Mouse (Mus musculus) brain, embryonic 18.5 days (tissue): Measurements from ENCODE around the gene Mest.

Experiments
- DNase-seq: peaks from one replicate; pipeline ENCODE4 v3.0.0-alpha.2; 2012; ENCODE audit warnings: low read depth, low spot score

The Mest gene

GRCm38 (mm10) chr6:30738464-30739006 is 15.2 kb downstream of the Mest start:
- no peak for DNase-seq

GRCm38 (mm10) chr6:30739177-30739747 is 15.9 kb downstream of the Mest start:
- DNase-seq, result no peak

GRCm38 (mm10) chr6:30744846-30745245 is 21.5 kb downstream of the Mest start:
- no peak for DNase-seq

- no peak for DNase-seq
Observed at GRCm38 (mm10) chr6:30745591-30745990, 22.2 kb downstream of the Mest start.

GRCm38 (mm10) chr6:30747631-30748357 is 24.4 kb downstream of the Mest start:
- DNase-seq, result no peak

GRCm38 (mm10) chr6:30748358-30748910 is 25.1 kb downstream of the Mest start:
- no peak for DNase-seq

GRCm38 (mm10) chr6:30749042-30749689 is 25.8 kb downstream of the Mest start:
- no peak for DNase-seq

- no peak for DNase-seq
Observed at GRCm38 (mm10) chr6:30749892-30750291, 26.5 kb downstream of the Mest start.

GRCm38 (mm10) chr6:30750482-30750881 is 27.1 kb downstream of the Mest start:
- no peak for DNase-seq

GRCm38 (mm10) chr6:30751209-30751608 is 27.9 kb downstream of the Mest start:
- no peak for DNase-seq
